Mouse (Mus musculus) ES-Bruce4 (cell line): Measurements from ENCODE around the gene Calm3.

ENCODE experiments used
- CTCF ChIP-seq: IDR thresholded peaks from one replicate; pipeline ENCODE4 v1.8.1; 2011; ENCODE audit warnings: low read depth, low read length
- POLR2A ChIP-seq: IDR thresholded peaks from one replicate; pipeline ENCODE4 v1.8.1; 2011; ENCODE audit warnings: low read length; ENCODE audit not compliant: insufficient read depth

DNA sequence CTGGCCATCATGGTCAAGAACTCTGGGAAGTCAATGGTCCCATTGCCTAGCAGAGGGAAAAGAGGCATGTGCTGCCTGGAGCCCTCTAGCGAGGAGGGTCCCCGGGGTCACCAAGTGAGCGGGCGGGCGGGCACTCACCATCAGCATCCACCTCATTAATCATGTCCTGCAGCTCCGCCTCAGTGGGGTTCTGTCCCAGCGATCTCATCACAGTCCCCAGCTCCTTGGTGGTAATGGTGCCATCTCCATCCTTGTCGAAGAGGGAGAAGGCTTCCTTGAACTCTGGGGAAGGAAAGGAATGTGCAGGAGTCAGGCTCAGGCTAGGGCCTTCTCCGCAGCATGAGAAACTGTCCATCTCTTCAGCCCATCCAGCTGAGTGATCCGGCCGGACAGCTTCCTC is 6.5 kb downstream of the Calm3 start:
- TF ChIP-seq CTCF, result no peak
- no peak for TF ChIP-seq POLR2A
